Mouse (Mus musculus) CH12.LX (cell line): ENCODE results near the gene Inpp5a. TPM values are rescaled to one million over a fixed set of nuclear protein-coding genes. Genes with fewer than 3 reads are reported as not detected.

Source experiments
- DNase-seq: peaks from one replicate; pipeline ENCODE4 v3.0.0-alpha.2; 2013; ENCODE audit errors: extremely low read depth
- H3K27ac ChIP-seq: 2 replicates; pipeline ENCODE4 v1.5.1; 2012; ENCODE audit warnings: low read depth, mild to moderate bottlenecking, control low read depth, moderate library complexity; ENCODE audit not compliant: insufficient read depth
- H3K27me3 ChIP-seq: replicated peaks from 2 replicates; pipeline ENCODE3; 2012; ENCODE audit warnings: inconsistent platforms
- H3K36me3 ChIP-seq, 2 experiments: replicated peaks in 1 of 2; 2 replicates each; pipeline versions ENCODE3 to v1.6.1; 2012; ENCODE audit warnings: inconsistent platforms in 1 of 2, low read length in 1 of 2, mild to moderate bottlenecking in 1 of 2, mixed read lengths in 1 of 2, moderate library complexity in 1 of 2; ENCODE audit not compliant: control insufficient read depth in 1 of 2, insufficient read depth in 1 of 2
- H3K4me1 ChIP-seq, 2 experiments: 2 replicates each; pipeline ENCODE4 v1.6.1; 2012; ENCODE audit warnings: inconsistent platforms in 1 of 2, moderate library complexity in 1 of 2; ENCODE audit not compliant: insufficient read depth in 2 of 2, control insufficient read depth in 1 of 2
- H3K4me2 ChIP-seq: 2 replicates; pipeline ENCODE4 v1.6.1; 2012; ENCODE audit warnings: low read depth, mild to moderate bottlenecking, control low read depth; ENCODE audit not compliant: poor library complexity, insufficient read depth, severe bottlenecking
- H3K4me3 ChIP-seq, 3 experiments: fragments of 150-350 bp in 1 of 3; sonication (generic) in 1 of 3; replicated peaks in 1 of 3; 2 replicates each; pipeline versions ENCODE3 to v1.5.1; 2011 to 2012; ENCODE audit warnings: low read depth in 2 of 3, low read length in 2 of 3, mild to moderate bottlenecking in 2 of 3, moderate library complexity in 2 of 3, control low read depth in 1 of 3, improper control_type of control experiment in 1 of 3, inconsistent platforms in 1 of 3, mixed read lengths in 1 of 3; ENCODE audit not compliant: poor library complexity in 1 of 3
- H3K79me2 ChIP-seq: replicated peaks from 2 replicates; pipeline ENCODE4 v1.6.1; 2012; ENCODE audit warnings: mild to moderate bottlenecking, moderate library complexity; ENCODE audit not compliant: control insufficient read depth, poor library complexity, insufficient read depth, severe bottlenecking; ENCODE audit errors: extremely low read depth
- H3K9ac ChIP-seq: 2 replicates; pipeline ENCODE4 v1.6.1; 2012; ENCODE audit warnings: low read depth, mild to moderate bottlenecking, control low read depth, moderate library complexity; ENCODE audit not compliant: insufficient read depth
- H3K9me3 ChIP-seq: replicated peaks from 2 replicates; pipeline ENCODE3; 2012; ENCODE audit warnings: low read length, inconsistent platforms, mixed read lengths
- CHD2 ChIP-seq: IDR thresholded peaks from 2 replicates; pipeline ENCODE4 v1.6.1; 2011; ENCODE audit warnings: low read length, improper control_type of control experiment
- CTCF ChIP-seq, 2 experiments: IDR thresholded peaks in 1 of 2; conservative IDR thresholded peaks in 1 of 2; 2 replicates each; pipeline ENCODE4 v1.5.1; 2011 to 2012; ENCODE audit warnings: low read depth in 2 of 2, low read length in 2 of 2, improper control_type of control experiment in 1 of 2, inconsistent platforms in 1 of 2, mild to moderate bottlenecking in 1 of 2, moderate library complexity in 1 of 2
- ETS1 ChIP-seq: conservative IDR thresholded peaks from 2 replicates; pipeline ENCODE4 v1.6.1; 2012; ENCODE audit warnings: low read depth, mild to moderate bottlenecking, inconsistent platforms, low read length, improper control_type of control experiment, moderate library complexity
- IRF4 ChIP-seq: IDR thresholded peaks from 2 replicates; pipeline ENCODE4 v1.6.1; 2014; ENCODE audit warnings: low read depth, mild to moderate bottlenecking, inconsistent platforms, low read length, improper control_type of control experiment
- MAFK ChIP-seq: IDR thresholded peaks from 2 replicates; pipeline ENCODE4 v1.6.1; 2011; ENCODE audit warnings: low read length, improper control_type of control experiment; ENCODE audit not compliant: insufficient replicate concordance
- MAX ChIP-seq: IDR thresholded peaks from 2 replicates; pipeline ENCODE4 v1.6.1; 2011; ENCODE audit warnings: low read length, improper control_type of control experiment
- MYC ChIP-seq: IDR thresholded peaks from 2 replicates; pipeline ENCODE4 v1.6.1; 2011; ENCODE audit warnings: low read depth, mild to moderate bottlenecking, improper control_type of control experiment, low read length
- RAD21 ChIP-seq: IDR thresholded peaks from 2 replicates; pipeline ENCODE4 v1.6.1; 2011; ENCODE audit warnings: low read depth, mild to moderate bottlenecking, low read length, improper control_type of control experiment, moderate library complexity
- SMC3 ChIP-seq: IDR thresholded peaks from 2 replicates; pipeline ENCODE4 v1.6.1; 2011; ENCODE audit warnings: low read depth, low read length, improper control_type of control experiment
- TBP ChIP-seq: conservative IDR thresholded peaks from 2 replicates; pipeline ENCODE4 v1.6.1; 2011; ENCODE audit warnings: low read depth, low read length, improper control_type of control experiment
- TCF12 ChIP-seq: IDR thresholded peaks from 2 replicates; pipeline ENCODE4 v1.6.1; 2014; ENCODE audit warnings: low read depth, mild to moderate bottlenecking, inconsistent platforms, low read length, improper control_type of control experiment
- USF1 ChIP-seq: IDR thresholded peaks from 2 replicates; pipeline ENCODE4 v1.6.1; 2014; ENCODE audit warnings: low read depth, mild to moderate bottlenecking, inconsistent platforms, low read length, improper control_type of control experiment
- ZMIZ1 ChIP-seq: IDR thresholded peaks from 2 replicates; pipeline ENCODE4 v1.6.1; 2012; ENCODE audit warnings: low read depth, mild to moderate bottlenecking, inconsistent platforms, low read length, improper control_type of control experiment
- dilution Hi-C: fragments of 300-500 bp; cut with MboI; formaldehyde crosslinking; loops from 2 replicates; pipeline ENCODE4 v1.14.3; 2020; ENCODE audit warnings: low sequenced_read_pairs; ENCODE audit not compliant: extremely low pct_unique_long_range_greater_than_20kb, extremely low pct_ligation_motif_present
- in situ Hi-C: fragments of 300-500 bp; cut with MboI; formaldehyde crosslinking; loops from 3 replicates; pipeline ENCODE4 v1.14.3; 2019; ENCODE audit warnings: low sequenced_read_pairs, low pct_ligation_motif_present, low pct_unique_long_range_greater_than_20kb, mixed read lengths
- polyA plus RNA-seq: library from polyadenylated mRNA; unstranded; fragments of >175 nt; gene quantifications from 2 replicates; pipeline ENCODE4 v1.2.1, GENCODE M21; 2012; ENCODE audit warnings: low read depth; ENCODE audit not compliant: insufficient read length
- total RNA-seq, 2 experiments: library from RNA; depleted of rRNA; stranded (reverse); fragments of 300-350 nt in 1 of 2; fragments of >200 nt in 1 of 2; gene quantifications; 2 replicates each; pipeline ENCODE4 v1.2.3; 2012 to 2014

The Inpp5a gene
- total and polyA plus RNA-seq, 3 experiments = 1.7 to 5.4 (median 3.0) TPM

DNA sequence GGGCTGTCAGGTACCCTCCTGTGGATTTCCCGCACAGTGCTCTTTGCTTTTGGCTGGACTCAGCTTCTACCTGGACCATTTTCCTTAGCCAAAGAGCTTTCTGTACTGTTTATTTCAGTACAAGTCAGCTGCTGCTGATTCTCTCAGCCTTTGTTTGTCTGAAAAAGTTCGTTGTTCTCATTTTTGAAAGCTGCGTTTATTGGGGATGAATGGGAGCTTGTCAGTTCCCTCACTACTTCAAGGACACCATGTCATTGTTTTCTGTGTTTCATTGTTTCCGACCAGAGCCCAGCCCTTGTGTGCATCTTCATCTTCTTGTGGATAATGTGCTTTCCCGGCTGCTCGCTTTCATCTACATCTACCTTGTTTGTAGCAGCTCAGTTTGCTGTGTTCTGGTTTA lies 90.7 kb downstream of the Inpp5a start:
- TF ChIP-seq ZMIZ1 = no peak
- TF ChIP-seq CHD2 = no peak
- no peak for TF ChIP-seq MYC
- no peak for TF ChIP-seq USF1
- no peak for TF ChIP-seq MAX
- no peak for TF ChIP-seq TCF12
- no peak for TF ChIP-seq IRF4
- TF ChIP-seq MAFK = no peak
- in situ Hi-C loops (loop anchor here (5.0 to 25.0 kb wide), 4 partner anchors 167 to 408 kb away; partner anchors contain the start of gene Kndc1), dilution Hi-C loops (no loop called here)
- Histone ChIP-seq H3K4me3 (no peak overlapping the region), H3K9ac (no peak overlapping the region), H3K36me3 (peaks cover 0 to 22% of the 10 kb centered on the region in 2 experiments), H3K27me3 (no peaks in the 10 kb centered on the region), H3K27ac (no peak overlapping the region), H3K9me3 (no peaks in the 10 kb centered on the region), H3K79me2 (no peaks in the 10 kb centered on the region), H3K4me2 (no peak overlapping the region), H3K4me1 (peaks cover 2 to 14% of the 10 kb centered on the region in 2 experiments; a peak in 2 of 4 replicates)
- DNase-seq = no peak

GRCm38 (mm10) chr7:139484206-139484955 lies 95.5 kb downstream of the Inpp5a start:
- no peak overlapping the region for H3K9ac ChIP-seq
- 0 out of 4 replicates have a peak, but pooled peaks cover 0 to 5% of the 10 kb centered on the region in 2 experiments for H3K4me1 ChIP-seq
- H3K9me3 ChIP-seq = no peaks in the 10 kb centered on the region
- peak; percentile 22 for DNase-seq
- in situ Hi-C loops = loop anchor here (25.0 kb wide), 2 partner anchors 372 to 403 kb away; partner anchors contain the start of gene Kndc1
- H3K4me3 ChIP-seq = no peak overlapping the region
- no peaks in the 10 kb centered on the region for H3K27me3 ChIP-seq
- TF ChIP-seq CTCF (conservative IDR thresholded peaks at IDR 0.05 in 1 of 2, IDR thresholded peaks at IDR 0.05 in 1 of 2; ENCODE audit: low read depth in 2 of 2, low read length in 2 of 2) = peak; percentile 33 to 71; a peak in 3 of 4 replicates
- TF ChIP-seq RAD21 = peak; percentile 56
- no peak for TF ChIP-seq ETS1
- TF ChIP-seq TBP = no peak
- peak; percentile 38; the same call in 1 of the 2 replicates for TF ChIP-seq SMC3
- TF ChIP-seq, all 38 proteins: peak for 3
- Histone ChIP-seq H3K4me2 (no peak overlapping the region), H3K27ac (no peak overlapping the region), H3K36me3 (peaks cover 0 to 16% of the 10 kb centered on the region in 2 experiments), H3K79me2 (no peaks in the 10 kb centered on the region)
- dilution Hi-C loops = no loop called here
